Mouse (Mus musculus) spleen, adult 2 months (tissue): ENCODE results near the gene Myocd. TPM values are rescaled to one million over a fixed set of nuclear protein-coding genes. Genes with fewer than 3 reads are reported as not detected.

Experiments
- DNase-seq, 2 experiments: peaks; one replicate each; pipeline versions ENCODE4 v3.0.0 to v3.0.0-alpha.2; 2012 to 2021; ENCODE audit warnings: low spot score in 2 of 2, low read depth in 1 of 2
- H3K27ac ChIP-seq: fragments of 200-500 bp; 2 replicates; pipeline ENCODE4 v1.5.1; 2012; ENCODE audit warnings: low read length, inconsistent platforms; ENCODE audit not compliant: insufficient read depth
- H3K27me3 ChIP-seq: fragments of 200-500 bp; 2 replicates; pipeline ENCODE4 v1.6.1; 2012; ENCODE audit warnings: mild to moderate bottlenecking, moderate library complexity, low read length, inconsistent platforms; ENCODE audit not compliant: control insufficient read depth, insufficient read depth
- H3K36me3 ChIP-seq: fragments of 200-500 bp; 2 replicates; pipeline ENCODE4 v1.6.1; 2012; ENCODE audit warnings: mild to moderate bottlenecking, low read length, inconsistent platforms; ENCODE audit not compliant: control insufficient read depth, insufficient read depth
- H3K4me1 ChIP-seq: fragments of 200-500 bp; 2 replicates; pipeline ENCODE4 v1.6.1; 2011; ENCODE audit warnings: inconsistent platforms; ENCODE audit not compliant: control insufficient read depth, insufficient read depth, insufficient read length
- H3K4me3 ChIP-seq: fragments of 200-500 bp; 2 replicates; pipeline ENCODE4 v1.5.1; 2011; ENCODE audit warnings: mild to moderate bottlenecking, inconsistent platforms; ENCODE audit not compliant: insufficient read depth, insufficient read length; ENCODE audit errors: extremely low read depth
- CTCF ChIP-seq: fragments of 200-500 bp; IDR thresholded peaks from 2 replicates; pipeline ENCODE4 v1.5.1; 2011; ENCODE audit warnings: mild to moderate bottlenecking, inconsistent platforms; ENCODE audit not compliant: insufficient read depth, insufficient read length, insufficient replicate concordance; ENCODE audit errors: extremely low read depth
- POLR2A ChIP-seq: fragments of 200-500 bp; IDR thresholded peaks from 2 replicates; pipeline ENCODE4 v1.6.1; 2011; ENCODE audit warnings: low read depth, low read length, inconsistent platforms
- WGBS: fragments of 180-500 bp; shearing (Covaris S2); methylation state at CpG from one replicate; pipeline ENCODE4 v1.1.7; 2018; 5-methylcytosine and 5-hydroxymethylcytosine counted together
- polyA plus RNA-seq: library from polyadenylated mRNA; depleted of rRNA; stranded (reverse); fragments of >200 nt; gene quantifications from 2 replicates; pipeline ENCODE4 v1.2.3, GENCODE M21; 2012

Myocd gene
- polyA plus RNA-seq, 1 experiment = 0.48 TPM

GRCm38 (mm10) chr11:65246301-65247054, 23.3 kb downstream of the Myocd start:
- Histone ChIP-seq H3K4me3 (no peak overlapping the region), H3K27me3 (no peaks in the 10 kb centered on the region), H3K36me3 (no peaks in the 10 kb centered on the region), H3K4me1 (no peaks in the 10 kb centered on the region), H3K27ac (no peak overlapping the region)
- DNase-seq = no peak
- TF ChIP-seq CTCF (no peak), POLR2A (no peak)
- WGBS = 81% methylated on average over 8 of the region's 8 CpGs

- Histone ChIP-seq H3K4me1 (no peaks in the 10 kb centered on the region), H3K36me3 (no peaks in the 10 kb centered on the region), H3K27me3 (no peaks in the 10 kb centered on the region), H3K27ac (no peak overlapping the region), H3K4me3 (no peak overlapping the region)
- TF ChIP-seq POLR2A = no peak
- no peak for TF ChIP-seq CTCF
- WGBS = 79% methylated on average over 3 of the region's 3 CpGs
- no peak for DNase-seq
Measured at GRCm38 (mm10) chr11:65243593-65243992, 26.2 kb downstream of the Myocd start.

GRCm38 (mm10) chr11:65240521-65240920, 29.3 kb downstream of the Myocd start:
- Histone ChIP-seq H3K4me1 (no peaks in the 10 kb centered on the region), H3K27me3 (no peaks in the 10 kb centered on the region), H3K4me3 (no peak overlapping the region), H3K36me3 (no peaks in the 10 kb centered on the region), H3K27ac (no peak overlapping the region)
- 81% methylated on average over 7 of the region's 7 CpGs for WGBS
- no peak for DNase-seq
- TF ChIP-seq CTCF (no peak), POLR2A (no peak)

- no peak for DNase-seq
- no peak for TF ChIP-seq POLR2A
- no peak for TF ChIP-seq CTCF
- no peaks in the 10 kb centered on the region for H3K4me1 ChIP-seq
- H3K27me3 ChIP-seq = no peaks in the 10 kb centered on the region
- no peaks in the 10 kb centered on the region for H3K36me3 ChIP-seq
- no peak overlapping the region for H3K4me3 ChIP-seq
- H3K27ac ChIP-seq = no peak overlapping the region
- 72% methylated on average over 3 of the region's 3 CpGs for WGBS
Measured at GRCm38 (mm10) chr11:65237896-65238295, 31.9 kb downstream of the Myocd start.

GRCm38 (mm10) chr11:65236907-65237306, 32.9 kb downstream of the Myocd start:
- Histone ChIP-seq H3K36me3 (no peaks in the 10 kb centered on the region), H3K27me3 (no peaks in the 10 kb centered on the region), H3K4me3 (no peak overlapping the region), H3K27ac (no peak overlapping the region), H3K4me1 (no peaks in the 10 kb centered on the region)
- no peak for DNase-seq
- TF ChIP-seq CTCF = no peak
- 87% methylated on average over 2 of the region's 2 CpGs for WGBS

GRCm38 (mm10) chr11:65235374-65235773, 34.4 kb downstream of the Myocd start:
- H3K36me3 ChIP-seq = no peaks in the 10 kb centered on the region
- 42% methylated on average over 2 of the region's 2 CpGs for WGBS
- TF ChIP-seq POLR2A (no peak), CTCF (no peak)
- DNase-seq = no peak
- H3K4me3 ChIP-seq = no peak overlapping the region
- no peak overlapping the region for H3K27ac ChIP-seq
- no peaks in the 10 kb centered on the region for H3K27me3 ChIP-seq
- H3K4me1 ChIP-seq = no peaks in the 10 kb centered on the region

GRCm38 (mm10) chr11:65231771-65232170, 38.0 kb downstream of the Myocd start:
- Histone ChIP-seq H3K4me3 (no peak overlapping the region), H3K27me3 (no peaks in the 10 kb centered on the region), H3K27ac (no peak overlapping the region), H3K4me1 (no peaks in the 10 kb centered on the region), H3K36me3 (no peaks in the 10 kb centered on the region)
- no peak for DNase-seq
- 82% methylated on average over 4 of the region's 4 CpGs for WGBS
- no peak for TF ChIP-seq POLR2A
- TF ChIP-seq CTCF = no peak
